Mouse (Mus musculus) NIH3T3 (cell line): ENCODE measurements around the gene Rabepk.
"Not testable (repeated sequence)": the region's sequence is repeated elsewhere in the genome, so short reads cannot be mapped to it uniquely, and the experiment has no call there.

Experiments used
- DNase-seq: peaks from one replicate; pipeline ENCODE4 v3.0.0-alpha.2; 2012; ENCODE audit warnings: low read depth

Rabepk gene

DNA sequence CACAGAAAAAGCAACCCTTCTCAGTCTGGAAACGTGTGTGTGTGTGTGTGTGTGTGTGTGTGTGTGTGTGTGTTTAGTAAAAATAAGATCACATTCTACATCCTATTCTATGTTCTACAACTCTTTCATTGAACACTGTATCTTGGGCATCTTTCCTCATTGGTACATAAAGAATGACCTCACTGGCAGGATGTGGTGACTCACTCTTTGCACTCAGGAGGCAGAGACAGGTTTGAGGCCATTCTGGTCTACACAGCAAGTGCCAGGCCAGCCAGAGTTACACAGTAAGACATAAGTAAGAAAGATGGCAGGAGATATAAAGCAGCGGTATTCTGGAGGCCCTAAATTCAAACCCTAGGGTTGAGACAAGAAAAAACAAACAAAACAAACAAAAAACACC lies 36.8 kb downstream of the Rabepk start:
- DNase-seq = no peak

DNA sequence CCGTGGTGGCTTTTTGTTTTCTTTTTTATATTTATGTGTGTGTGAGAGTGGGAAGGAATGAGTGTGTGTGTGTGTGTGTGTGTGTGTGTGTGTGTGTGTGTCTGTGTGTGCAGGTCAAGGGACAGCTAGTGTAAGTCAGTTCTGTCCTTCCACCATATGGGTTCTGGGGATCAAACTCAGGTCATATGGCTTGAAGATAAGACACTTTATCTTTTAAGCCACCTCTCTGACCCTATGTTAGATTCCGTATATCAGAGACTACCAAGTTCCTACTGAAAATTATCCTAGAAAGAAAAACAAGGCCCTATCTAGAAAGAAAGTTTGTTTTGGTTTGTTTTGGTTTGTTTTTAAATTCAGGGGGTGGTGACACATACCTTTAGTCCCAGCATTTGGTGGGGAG lies 37.5 kb downstream of the Rabepk start:
- no peak for DNase-seq

- DNase-seq = not testable (repeated sequence)
Measured at GRCm38 (mm10) chr2:34761272-34761671, 38.4 kb downstream of the Rabepk start.

- DNase-seq = no peak
Measured at GRCm38 (mm10) chr2:34757341-34757740, 42.4 kb downstream of the Rabepk start.

GRCm38 (mm10) chr2:34754551-34755358 lies 45.0 kb downstream of the Rabepk start, which contains the start of gene Gapvd1:
TSS of gene Gapvd1 (minus strand) at chr2:34755232.
- peak; percentile 70 for DNase-seq

DNA sequence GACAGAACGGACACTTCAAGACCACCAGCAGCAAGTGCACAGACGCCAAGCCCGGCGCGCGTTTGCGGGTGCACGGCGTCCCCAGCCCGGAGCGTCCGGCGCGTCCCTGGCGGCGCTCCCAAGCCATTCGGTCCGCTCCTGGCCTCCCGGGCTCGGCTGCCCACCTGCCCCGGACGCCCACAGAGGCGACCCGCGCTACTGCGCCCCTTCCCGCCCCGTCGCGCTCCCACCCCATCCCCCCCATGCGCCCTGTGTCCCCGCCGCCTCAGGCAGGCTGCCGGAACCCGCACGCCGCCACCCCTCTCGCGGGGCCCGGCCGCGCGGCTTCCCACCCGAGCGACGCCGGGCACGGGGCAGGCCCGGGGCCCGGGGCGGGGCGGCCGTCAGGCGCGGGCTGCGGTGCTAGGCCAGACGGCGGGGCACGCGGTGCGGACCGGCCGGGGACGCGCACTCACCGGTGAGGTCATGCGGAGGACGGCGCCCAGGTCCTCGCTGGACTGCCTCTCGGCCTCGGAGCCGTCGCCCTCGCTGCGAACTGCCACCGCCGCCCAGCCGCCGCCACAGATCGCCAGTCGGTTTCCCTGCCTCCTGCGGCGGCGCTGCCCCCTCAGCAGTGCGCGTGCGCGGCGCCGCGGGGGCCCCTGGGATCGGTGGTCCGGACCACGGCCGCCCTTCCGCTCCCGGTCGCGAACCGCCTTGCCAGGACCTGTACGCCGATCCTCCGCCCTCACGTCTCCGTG lies 45.7 kb downstream of the Rabepk start:
- peak; percentile 93 for DNase-seq

DNA sequence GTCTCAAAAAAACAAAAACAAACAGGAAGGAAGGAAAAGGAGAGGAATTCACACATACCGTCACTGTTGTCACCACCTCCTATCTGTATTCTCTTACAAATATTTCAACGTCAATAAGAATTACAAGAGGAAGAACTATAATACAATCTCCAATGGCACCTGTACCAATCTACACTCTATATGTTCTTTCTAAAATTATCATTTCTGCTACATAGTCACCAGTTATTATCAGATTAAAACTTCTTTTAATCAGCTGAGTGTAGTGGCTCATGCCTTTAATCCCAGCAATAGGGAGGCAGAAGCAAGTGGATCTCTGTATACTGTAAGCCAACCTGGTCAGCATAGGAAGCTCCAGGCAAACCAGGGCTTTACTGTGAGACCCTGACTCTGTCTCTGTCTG lies 49.5 kb downstream of the Rabepk start:
- no peak for DNase-seq

DNA sequence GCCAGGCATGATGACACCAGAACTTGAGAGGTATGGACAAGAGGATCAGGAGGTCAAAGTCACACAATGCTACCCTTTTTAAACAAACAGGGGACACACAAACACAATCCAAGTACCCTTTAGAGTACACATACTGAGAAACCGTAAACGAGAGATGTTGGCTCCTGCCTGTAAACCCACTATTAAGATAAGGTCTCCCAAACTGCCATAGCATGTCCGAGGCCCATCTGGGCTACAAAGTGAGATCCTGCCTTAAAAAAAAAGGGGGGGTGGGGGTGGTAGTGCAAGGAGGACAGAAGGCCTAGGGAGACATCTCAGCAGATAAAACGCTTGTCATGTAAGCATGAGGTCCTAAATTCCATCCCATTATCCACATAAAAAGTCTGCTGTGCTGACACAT lies 51.2 kb downstream of the Rabepk start:
- DNase-seq = no peak

DNA sequence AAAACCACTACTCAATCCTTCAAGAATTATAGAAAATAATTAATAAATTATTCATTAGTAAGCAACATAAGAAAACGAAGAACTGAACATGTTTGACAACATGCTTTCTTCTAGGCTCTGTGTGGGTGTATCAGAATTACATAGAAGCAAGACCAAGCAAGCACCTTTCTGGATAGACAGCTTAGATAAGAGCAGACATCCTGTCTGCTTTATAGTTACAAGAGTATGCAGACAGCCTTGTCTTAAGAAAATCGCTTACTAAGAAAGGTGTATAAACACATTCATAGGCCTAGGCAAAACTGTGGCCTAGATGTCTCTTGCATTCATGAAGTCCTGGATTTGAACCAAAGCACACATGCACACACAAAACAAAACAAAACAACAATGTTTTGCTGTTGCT lies 54.0 kb downstream of the Rabepk start:
- DNase-seq = no peak

- no peak for DNase-seq
Measured at GRCm38 (mm10) chr2:34744476-34744875, 55.2 kb downstream of the Rabepk start.

GRCm38 (mm10) chr2:34742675-34743074 lies 57.0 kb downstream of the Rabepk start:
- peak; percentile 38 for DNase-seq

GRCm38 (mm10) chr2:34741390-34742159 lies 58.1 kb downstream of the Rabepk start:
- DNase-seq = no peak

DNA sequence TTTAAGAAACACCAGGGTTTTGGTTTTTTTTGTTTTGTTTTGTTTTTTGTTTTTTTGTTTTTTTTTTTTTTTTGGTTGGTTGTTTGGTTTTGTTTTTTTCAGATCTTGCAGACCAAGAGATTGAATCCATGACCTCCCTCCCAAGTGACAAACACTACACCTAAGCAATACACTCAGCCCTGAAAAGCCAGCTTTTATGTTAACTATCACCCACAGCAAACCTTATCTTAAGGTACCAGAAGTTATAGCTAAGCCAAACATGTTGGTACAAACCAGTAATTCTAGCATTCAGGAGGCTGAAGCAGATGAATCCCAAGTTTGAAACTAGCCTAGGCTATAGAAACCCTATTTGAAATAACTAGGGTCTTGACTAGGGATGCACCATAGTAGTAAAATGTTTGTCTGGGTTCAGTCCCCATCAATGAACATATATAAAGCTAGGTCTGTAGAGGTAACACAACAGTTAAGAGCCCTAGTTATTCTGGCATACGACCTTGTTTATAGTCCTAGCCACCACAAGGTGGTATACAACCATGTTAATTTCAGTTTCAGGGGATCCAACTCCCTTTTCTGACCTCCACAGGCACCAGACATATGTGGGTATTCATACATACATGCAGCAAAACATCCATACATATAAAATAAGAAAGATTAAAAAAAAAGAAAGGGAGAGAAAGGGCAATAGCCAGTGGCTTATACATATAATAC lies 59.9 kb downstream of the Rabepk start:
- DNase-seq = no peak

DNA sequence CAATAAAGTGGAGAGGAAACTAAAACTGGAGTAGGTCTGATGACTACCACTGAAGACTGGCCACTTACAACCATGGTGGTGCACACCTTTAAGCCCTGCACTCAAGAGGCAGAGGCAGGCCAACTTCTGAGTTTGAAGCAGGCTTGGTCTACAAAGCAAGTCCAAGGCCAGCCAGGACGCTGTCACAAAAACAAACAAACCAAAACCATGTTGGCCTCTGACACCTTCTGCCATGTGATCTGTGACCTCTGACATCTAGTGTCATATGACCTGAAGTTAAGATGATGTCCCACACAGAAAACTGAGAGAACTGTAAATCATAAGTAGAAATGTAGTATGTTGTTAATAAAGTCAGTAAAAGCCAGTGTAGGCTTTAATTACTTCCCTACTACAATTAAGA lies 61.8 kb downstream of the Rabepk start:
- no peak for DNase-seq

- no peak for DNase-seq
Measured at GRCm38 (mm10) chr2:34736626-34737025, 63.1 kb downstream of the Rabepk start.
